Mouse (Mus musculus) testis, adult 2 months (tissue): ENCODE measurements around the gene Epn2. TPM values are rescaled to one million over a fixed set of nuclear protein-coding genes. Genes with fewer than 3 reads are reported as not detected.
A peak's percentile ranks its signal among the peaks of the same experiment; 100 is the strongest.

Experiments used
- H3K27ac ChIP-seq: fragments of 200-500 bp; 2 replicates; pipeline ENCODE4 v1.5.1; 2012; ENCODE audit warnings: low read depth, low read length; ENCODE audit not compliant: control insufficient read depth, insufficient read depth
- H3K27me3 ChIP-seq: fragments of 200-500 bp; 2 replicates; pipeline ENCODE4 v1.6.1; 2012; ENCODE audit warnings: mild to moderate bottlenecking, low read length, moderate library complexity; ENCODE audit not compliant: control insufficient read depth, insufficient read depth
- H3K36me3 ChIP-seq: fragments of 200-500 bp; 2 replicates; pipeline ENCODE4 v1.6.1; 2012; ENCODE audit warnings: mild to moderate bottlenecking, low read length; ENCODE audit not compliant: control insufficient read depth, insufficient read depth
- H3K4me1 ChIP-seq: fragments of 200-500 bp; 2 replicates; pipeline ENCODE4 v1.6.1; 2012; ENCODE audit warnings: low read length; ENCODE audit not compliant: control insufficient read depth, insufficient read depth
- H3K4me3 ChIP-seq: fragments of 200-500 bp; 2 replicates; pipeline ENCODE4 v1.5.1; 2012; ENCODE audit warnings: low read depth, mild to moderate bottlenecking, low read length, moderate library complexity, mixed read lengths; ENCODE audit not compliant: control insufficient read depth
- CTCF ChIP-seq: fragments of 200-500 bp; IDR thresholded peaks from 2 replicates; pipeline ENCODE4 v1.5.1; 2012; ENCODE audit warnings: low read depth, mild to moderate bottlenecking, inconsistent platforms, low read length, moderate library complexity; ENCODE audit not compliant: control insufficient read depth, insufficient read depth, insufficient replicate concordance
- POLR2A ChIP-seq: fragments of 200-500 bp; IDR thresholded peaks from 2 replicates; pipeline ENCODE4 v1.6.1; 2012; ENCODE audit warnings: low read depth, mild to moderate bottlenecking, inconsistent platforms, low read length, moderate library complexity; ENCODE audit not compliant: control insufficient read depth
- polyA plus RNA-seq: library from polyadenylated mRNA; depleted of rRNA; stranded (reverse); fragments of >200 nt; gene quantifications from 2 replicates; pipeline ENCODE4 v1.2.3, GENCODE M21; 2012

The Epn2 gene
- polyA plus RNA-seq, 1 experiment, result 18.3 TPM

DNA sequence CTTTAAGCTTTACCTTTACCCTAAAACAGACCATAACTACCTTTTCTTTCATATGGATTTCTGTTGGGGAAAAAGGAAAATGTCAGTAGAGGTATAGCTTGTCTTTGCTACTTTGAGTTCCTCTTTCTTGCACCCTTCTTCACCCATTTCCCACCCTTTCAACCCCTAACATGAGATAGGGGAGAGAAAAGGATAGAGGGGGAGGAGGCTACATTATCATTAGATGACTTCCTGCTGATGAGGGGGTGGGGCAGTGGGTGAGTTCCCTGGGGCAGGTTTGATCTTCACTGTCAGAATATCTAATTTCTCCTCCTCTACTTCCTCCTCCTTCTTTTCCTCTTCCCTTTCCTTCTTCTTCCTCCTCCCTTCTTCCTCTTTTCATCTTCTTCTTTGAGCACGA is 82.0 kb downstream of the Epn2 start:
- no peak for TF ChIP-seq POLR2A
- TF ChIP-seq CTCF, result no peak
- H3K36me3 ChIP-seq, result no peaks in the 10 kb centered on the region

GRCm38 (mm10) chr11:61495528-61495927 is 84.0 kb downstream of the Epn2 start:
- H3K27me3 ChIP-seq, result no peaks in the 10 kb centered on the region
- peaks cover 12% of the 10 kb centered on the region for H3K4me1 ChIP-seq
- TF ChIP-seq CTCF, result no peak
- TF ChIP-seq POLR2A, result no peak
- no peak overlapping the region for H3K4me3 ChIP-seq
- no peaks in the 10 kb centered on the region for H3K36me3 ChIP-seq
- H3K27ac ChIP-seq, result no peak overlapping the region

More for the DNA sequence above, 82.0 kb downstream of the Epn2 start:
- peaks cover 12% of the 10 kb centered on the region for H3K4me1 ChIP-seq
- H3K27ac ChIP-seq, result no peak overlapping the region
- no peak overlapping the region for H3K4me3 ChIP-seq
- H3K27me3 ChIP-seq, result no peaks in the 10 kb centered on the region

DNA sequence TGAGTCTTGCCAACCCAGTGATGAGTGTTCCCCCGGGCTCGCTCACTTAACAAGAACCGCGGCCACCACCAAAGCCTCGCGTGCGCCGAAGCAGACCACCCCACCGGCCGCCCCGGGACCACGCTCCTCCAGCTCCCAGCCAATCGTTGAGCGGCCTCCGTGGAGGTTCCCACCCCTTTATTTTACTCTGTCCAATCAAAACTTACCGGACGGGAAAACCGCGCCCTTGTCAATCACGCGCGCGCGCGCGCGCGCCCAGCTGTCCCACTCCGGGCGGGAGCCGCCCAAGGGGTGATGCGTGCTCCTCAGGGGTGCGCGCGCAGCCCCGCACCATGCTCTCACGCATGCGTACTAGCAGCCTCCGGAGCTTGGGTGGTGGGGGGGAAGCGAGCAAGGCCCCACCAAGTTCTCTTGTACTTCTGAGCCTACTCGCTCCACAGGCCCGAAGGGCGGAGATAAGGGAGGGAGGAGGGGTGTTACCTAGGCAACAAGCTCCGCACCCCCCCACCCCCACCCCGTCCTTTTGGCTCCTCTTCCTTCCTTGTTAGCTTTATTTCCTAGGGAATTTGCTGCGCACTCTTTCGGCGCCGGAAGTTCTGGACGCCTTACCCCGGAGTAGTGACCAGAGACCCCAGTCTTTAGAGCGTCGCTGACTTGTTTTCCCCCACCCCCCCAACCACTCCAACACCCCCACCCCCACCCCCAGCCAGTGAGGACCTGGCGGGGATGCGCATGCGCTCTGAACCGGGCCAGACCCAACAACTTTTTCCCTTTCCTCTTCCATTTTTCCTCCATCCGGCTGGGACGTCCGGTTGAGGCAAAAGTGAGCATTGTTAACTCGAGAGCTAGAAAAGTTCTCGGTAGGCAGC is 85.1 kb downstream of the Epn2 start, which contains the start of gene Mapk7:
Mapk7 (minus strand) TSS at position 278 of the 869 bp plus-strand sequence.
- Histone ChIP-seq H3K4me3 (peak within 1 kb of the TSS; percentile 96), H3K36me3 (no peaks in the 10 kb centered on the region), H3K27me3 (no peaks in the 10 kb centered on the region), H3K4me1 (peaks cover 12% of the 10 kb centered on the region), H3K27ac (peak within 1 kb of the TSS; percentile 92)
- TF ChIP-seq CTCF (no peak), POLR2A (peak; percentile 41; the same call in 1 of the 2 replicates)

- peak overlapping the region; percentile 51 for H3K27ac ChIP-seq
- H3K4me1 ChIP-seq, result peaks cover 12% of the 10 kb centered on the region
- peak overlapping the region; percentile 96 for H3K4me3 ChIP-seq
- H3K36me3 ChIP-seq, result no peaks in the 10 kb centered on the region
- H3K27me3 ChIP-seq, result no peaks in the 10 kb centered on the region
- TF ChIP-seq POLR2A (0 out of 2 replicates have a peak, but pooled peaks have one; percentile 8), CTCF (no peak)
These were observed 85.9 kb downstream of the Epn2 start for GRCm38 (mm10) chr11:61493525-61494128.

- Histone ChIP-seq H3K4me1 (peaks cover 12% of the 10 kb centered on the region), H3K27me3 (no peaks in the 10 kb centered on the region), H3K27ac (no peak overlapping the region), H3K4me3 (peak overlapping the region; percentile 96; the same call in 1 of the 2 replicates), H3K36me3 (no peaks in the 10 kb centered on the region)
- no peak for TF ChIP-seq POLR2A
- no peak for TF ChIP-seq CTCF
These were observed 86.6 kb downstream of the Epn2 start for GRCm38 (mm10) chr11:61492749-61493401.

- H3K36me3 ChIP-seq, result no peaks in the 10 kb centered on the region
- no peak overlapping the region for H3K27ac ChIP-seq
- no peak overlapping the region for H3K4me3 ChIP-seq
- peaks cover 11% of the 10 kb centered on the region for H3K4me1 ChIP-seq
- H3K27me3 ChIP-seq, result no peaks in the 10 kb centered on the region
- TF ChIP-seq POLR2A, result no peak
- no peak for TF ChIP-seq CTCF
These were observed 88.5 kb downstream of the Epn2 start for GRCm38 (mm10) chr11:61490944-61491520.
